Mouse (Mus musculus) MN1 (cell line): ENCODE measurements around the gene Mpig6b.

Source experiments
- DNase-seq: peaks from one replicate; pipeline ENCODE4 v3.0.0-alpha.2; 2016; ENCODE audit warnings: low spot score

Gene Mpig6b

GRCm38 (mm10) chr17:35066084-35066483 is at the start of gene Mpig6b:
Gene Mpig6b (minus strand): TSS chr17:35066184.
- no peak for DNase-seq

- DNase-seq, result peak; percentile 53
Observed at GRCm38 (mm10) chr17:35115046-35116019, 49.3 kb upstream of the Mpig6b start, which contains the start of gene Ly6g5b. Gene Ly6g5b (minus strand): TSS chr17:35115428.

- DNase-seq, result no peak
Observed at GRCm38 (mm10) chr17:35111774-35112173, 45.8 kb upstream of the Mpig6b start.

GRCm38 (mm10) chr17:35108097-35108496 is 42.1 kb upstream of the Mpig6b start, which contains the start of gene Ly6g5c:
Gene Ly6g5c (plus strand): TSS chr17:35108279.
- DNase-seq, result no peak

- no peak for DNase-seq
Observed at GRCm38 (mm10) chr17:35106522-35106921, 40.5 kb upstream of the Mpig6b start.

GRCm38 (mm10) chr17:35105740-35106389 is 39.9 kb upstream of the Mpig6b start:
- DNase-seq, result no peak

GRCm38 (mm10) chr17:35104754-35105153 is 38.8 kb upstream of the Mpig6b start:
- no peak for DNase-seq

GRCm38 (mm10) chr17:35104079-35104478 is 38.1 kb upstream of the Mpig6b start:
- DNase-seq, result no peak

GRCm38 (mm10) chr17:35103221-35103690 is 37.3 kb upstream of the Mpig6b start:
- DNase-seq, result no peak

- peak; percentile 74 for DNase-seq
Observed at GRCm38 (mm10) chr17:35102299-35102698, 36.3 kb upstream of the Mpig6b start.

GRCm38 (mm10) chr17:35101161-35101560 is 35.2 kb upstream of the Mpig6b start:
- DNase-seq, result no peak

- no peak for DNase-seq
Observed at GRCm38 (mm10) chr17:35100196-35100765, 34.3 kb upstream of the Mpig6b start.

- DNase-seq, result no peak
Observed at GRCm38 (mm10) chr17:35097164-35097655, 31.2 kb upstream of the Mpig6b start.

- no peak for DNase-seq
Observed at GRCm38 (mm10) chr17:35096597-35096996, 30.6 kb upstream of the Mpig6b start.

GRCm38 (mm10) chr17:35094475-35095365 is 28.7 kb upstream of the Mpig6b start:
- DNase-seq, result no peak

- DNase-seq, result peak; percentile 62
Observed at GRCm38 (mm10) chr17:35092403-35093198, 26.6 kb upstream of the Mpig6b start.

- peak; percentile 87 for DNase-seq
Observed at GRCm38 (mm10) chr17:35090166-35090932, 24.4 kb upstream of the Mpig6b start.

GRCm38 (mm10) chr17:35088825-35089644 is 23.1 kb upstream of the Mpig6b start, which contains the start of gene Abhd16a:
Gene Abhd16a (plus strand): TSS chr17:35089263.
- DNase-seq, result peak; percentile 97

- no peak for DNase-seq
Observed at GRCm38 (mm10) chr17:35088151-35088550, 22.2 kb upstream of the Mpig6b start.
